In genomic region chr2:13169158-13169890, GRCm38 (mm10) we compare ENCODE assay signal across 18 mouse cellular contexts.
DNase-seq lines count a peak whose midpoint lies in the region; ATAC-seq and TF ChIP-seq lines count a peak whose summit lies in the region.
"Had no signal": no experiment of that assay in that cellular context is flagged by ENCODE, and none has a peak within 500 bp of the region (broad histone marks: within the 10 kb centered on the region; RNA-seq: fewer than 3 reads in every experiment).

No protein-coding gene starts in this region.

- no peaks in the 10 kb centered on the region for H3K4me1 ChIP-seq in liver, embryonic 11.5 days (replicated peaks; ENCODE audit: control insufficient read depth, insufficient read depth, low read length)
- H3K4me1 ChIP-seq in liver, embryonic 12.5 days = 0 out of 2 replicates have a peak, but pooled peaks cover 7% of the 10 kb centered on the region
- H3K4me1 ChIP-seq in MEL (ENCODE audit: control insufficient read depth in 1 of 2, insufficient read depth in 2 of 2, low read length in 2 of 2) = peaks cover 0 to 6% of the 10 kb centered on the region in 2 experiments; a peak in 3 of 4 replicates
- H3K4me1 ChIP-seq: embryonic facial prominence, embryonic 15.5 days; forebrain, embryonic 10.5 days; heart, embryonic 12.5 days had no signal

- H3K4me2 ChIP-seq in liver, embryonic 11.5 days = no peak overlapping the region
- no peak overlapping the region for H3K4me2 ChIP-seq in liver, embryonic 12.5 days
- H3K4me2 ChIP-seq: embryonic facial prominence, embryonic 15.5 days; heart, embryonic 12.5 days; hindbrain, embryonic 15.5 days had no signal

- no peaks in the 10 kb centered on the region for H3K9me3 ChIP-seq in liver, embryonic 11.5 days (ENCODE audit: control insufficient read depth, low read length)
- H3K9me3 ChIP-seq in liver, embryonic 12.5 days (replicated peaks) = no peaks in the 10 kb centered on the region
- H3K9me3 ChIP-seq in MEL (replicated peaks; ENCODE audit: insufficient read depth, low read length) = no peaks in the 10 kb centered on the region
- H3K9me3 ChIP-seq: embryonic facial prominence, embryonic 15.5 days; forebrain, embryonic 10.5 days; G1E; heart, embryonic 12.5 days; hindbrain, embryonic 15.5 days had no signal

- no peak overlapping the region for H3K27ac ChIP-seq in liver, embryonic 11.5 days (ENCODE audit: low read depth, low read length)
- H3K27ac ChIP-seq in liver, embryonic 12.5 days = no peak overlapping the region
- H3K27ac ChIP-seq in MEL (ENCODE audit: control insufficient read depth, low read depth, low read length) = no peak overlapping the region
- H3K27ac ChIP-seq: embryonic facial prominence, embryonic 15.5 days; forebrain, embryonic 10.5 days; hindbrain, embryonic 15.5 days had no signal

- H3K9ac ChIP-seq in liver, embryonic 11.5 days (ENCODE audit: low read depth, low read length) = no peak overlapping the region
- H3K9ac ChIP-seq in liver, embryonic 12.5 days = no peak overlapping the region
- no peak overlapping the region for H3K9ac ChIP-seq in MEL (ENCODE audit: control insufficient read depth, low read depth, low read length, poor library complexity, severe bottlenecking)
- H3K9ac ChIP-seq: embryonic facial prominence, embryonic 15.5 days; heart, embryonic 12.5 days; hindbrain, embryonic 15.5 days had no signal

- H3K4me3 ChIP-seq in liver, embryonic 11.5 days (ENCODE audit: low read depth, low read length) = no peak overlapping the region
- H3K4me3 ChIP-seq in liver, embryonic 12.5 days = no peak overlapping the region
- no peak overlapping the region for H3K4me3 ChIP-seq in MEL (ENCODE audit: control insufficient read depth in 1 of 2, insufficient read depth in 1 of 2, low read depth in 2 of 2, low read length in 2 of 2)
- H3K4me3 ChIP-seq: embryonic facial prominence, embryonic 15.5 days; erythroblast, embryonic 14.5 days; forebrain, embryonic 10.5 days; heart, embryonic 12.5 days; hindbrain, embryonic 15.5 days had no signal

- H3K79me2 ChIP-seq in MEL (ENCODE audit: control insufficient read depth, insufficient read depth, low read length, poor library complexity) = no peaks in the 10 kb centered on the region; the same call in 1 of the 2 replicates

- no peaks in the 10 kb centered on the region for H3K27me3 ChIP-seq in liver, embryonic 11.5 days (replicated peaks; ENCODE audit: control insufficient read depth, insufficient read depth, low read length)
- no peaks in the 10 kb centered on the region for H3K27me3 ChIP-seq in liver, embryonic 12.5 days (replicated peaks)
- H3K27me3 ChIP-seq in MEL (ENCODE audit: control insufficient read depth in 1 of 2, insufficient read depth in 2 of 2, low read length in 2 of 2) = no peaks in the 10 kb centered on the region
- H3K27me3 ChIP-seq: embryonic facial prominence, embryonic 15.5 days; heart, embryonic 12.5 days; hindbrain, embryonic 15.5 days; Patski had no signal

- 0 out of 2 replicates have a peak, but pooled peaks have one; percentile 26 for ATAC-seq in liver, embryonic 11.5 days (replicated peaks; ENCODE audit: low FRiP score)
- no peak for ATAC-seq in liver, embryonic 12.5 days
- ATAC-seq in hematopoietic stem cell, adult 5-6 weeks (replicated peaks in 1 of 2; ENCODE audit: insufficient read depth in 1 of 2, low FRiP score in 2 of 2, low TSS enrichment in 1 of 2, low read depth in 1 of 2, poor library complexity in 2 of 2, severe bottlenecking in 2 of 2) = peak; percentile 29 to 56; a peak in 2 of 4 replicates
- ATAC-seq: activated CD4-positive, CD25-positive, alpha-beta regulatory T cell, adult 4 months; Patski had no signal

- TF ChIP-seq CTCF in MEL (IDR thresholded peaks at IDR 0.05 in 2 of 3, conservative IDR thresholded peaks at IDR 0.05 in 1 of 3; ENCODE audit: control insufficient read depth in 1 of 3, insufficient read depth in 1 of 3, low read depth in 2 of 3, low read length in 3 of 3, poor library complexity in 1 of 3, severe bottlenecking in 1 of 3) = no peak

- WGBS in liver, embryonic 11.5 days = 58% methylated on average over 4 of the region's 4 CpGs
- 40% methylated on average over 4 of the region's 4 CpGs for WGBS in liver, embryonic 12.5 days (ENCODE audit: insufficient replicate concordance)

- TF ChIP-seq EP300 in MEL (IDR thresholded peaks at IDR 0.05; ENCODE audit: low read depth in 1 of 2, low read length in 2 of 2) = no peak

- DNase-seq in liver, embryonic 11.5 days (ENCODE audit: low spot score) = no peak
- DNase-seq in MEL (ENCODE audit: low read depth, low spot score) = peak; percentile 48
- DNase-seq in lung, postnatal 36 days = no peak
- DNase-seq in ovary, postnatal 14 days (ENCODE audit: low spot score) = no peak
- DNase-seq in adrenal gland, adult 8-10 months = no peak
- DNase-seq: adrenal gland, adult 2 months; cerebellum, adult 2 months; gastrocnemius, postnatal 36 days had no signal

- no peak for TF ChIP-seq POLR2A in MEL (IDR thresholded peaks at IDR 0.05; ENCODE audit: control insufficient read depth in 1 of 2, insufficient read depth in 1 of 2, low read depth in 1 of 2, low read length in 2 of 2, poor library complexity in 1 of 2)

- TF ChIP-seq RAD21 in MEL (IDR thresholded peaks at IDR 0.05; ENCODE audit: low read depth, low read length) = no peak

- H3K36me3 ChIP-seq in liver, embryonic 11.5 days (ENCODE audit: control insufficient read depth, insufficient read depth, low read length) = no peaks in the 10 kb centered on the region; the same call in 1 of the 2 replicates
- H3K36me3 ChIP-seq in liver, embryonic 12.5 days = no peaks in the 10 kb centered on the region
- H3K36me3 ChIP-seq in MEL (ENCODE audit: control insufficient read depth in 1 of 2, insufficient read depth in 2 of 2, low read length in 2 of 2) = peaks cover 0 to 6% of the 10 kb centered on the region in 2 experiments; a peak in 3 of 4 replicates
- H3K36me3 ChIP-seq: embryonic facial prominence, embryonic 15.5 days; forebrain, embryonic 10.5 days; hindbrain, embryonic 15.5 days had no signal

TF ChIP-seq in MEL, 35 proteins besides CTCF, POLR2A, EP300 and RAD21:
- TF ChIP-seq MYC (IDR thresholded peaks at IDR 0.05; ENCODE audit: low read depth, low read length) (no peak), MAZ (IDR thresholded peaks at IDR 0.05; ENCODE audit: low read depth, low read length) (no peak), E2F4 (IDR thresholded peaks at IDR 0.05; ENCODE audit: borderline replicate concordance, low read depth, low read length) (no peak), MXI1 (IDR thresholded peaks at IDR 0.05; ENCODE audit: low read depth, low read length) (no peak), NELFE (IDR thresholded peaks at IDR 0.05; ENCODE audit: low read depth, low read length) (no peak), MYB (IDR thresholded peaks at IDR 0.05; ENCODE audit: low read depth, low read length) (no peak), MAX (IDR thresholded peaks at IDR 0.05; ENCODE audit: low read length) (no peak), HCFC1 (IDR thresholded peaks at IDR 0.05; ENCODE audit: low read depth, low read length) (no peak), UBTF (IDR thresholded peaks at IDR 0.05; ENCODE audit: borderline replicate concordance, insufficient read depth, low read depth, low read length) (no peak), USF1 (IDR thresholded peaks at IDR 0.05; ENCODE audit: low read depth, low read length) (no peak), GATA1 (IDR thresholded peaks at IDR 0.05; ENCODE audit: low read depth, low read length) (no peak), TCF12 (IDR thresholded peaks at IDR 0.05; ENCODE audit: low read depth, low read length) (no peak), POLR2AphosphoS2 (IDR thresholded peaks at IDR 0.05; ENCODE audit: low read length) (no peak), NRF1 (IDR thresholded peaks at IDR 0.05; ENCODE audit: insufficient read depth, low read depth, low read length, poor library complexity, severe bottlenecking) (no peak), TAL1 (IDR thresholded peaks at IDR 0.05; ENCODE audit: low read length) (no peak)
